ENCODE assay signal across 15 mouse cellular contexts in genomic region chr11:119916834-119917469, GRCm38 (mm10). TPM values are rescaled to one million over a fixed set of nuclear protein-coding genes. Genes with fewer than 3 reads are reported as not detected.
DNase-seq lines count a peak whose midpoint lies in the region; ATAC-seq and TF ChIP-seq lines count a peak whose summit lies in the region.
"Had no signal": no experiment of that assay in that cellular context is flagged by ENCODE, and none has a peak within 500 bp of the region (broad histone marks: within the 10 kb centered on the region; RNA-seq: fewer than 3 reads in every experiment).

No protein-coding gene starts in this region.

- H3K27me3 ChIP-seq in heart, adult 2 months (ENCODE audit: control insufficient read depth, insufficient read depth, low read length) = no peaks in the 10 kb centered on the region
- H3K27me3 ChIP-seq in lung, embryonic 16.5 days (ENCODE audit: control insufficient read depth, insufficient read depth, low read depth, low read length) = no peaks in the 10 kb centered on the region
- no peaks in the 10 kb centered on the region for H3K27me3 ChIP-seq in kidney, postnatal 0 days (ENCODE audit: insufficient read depth, low read length)
- no peaks in the 10 kb centered on the region for H3K27me3 ChIP-seq in stomach, embryonic 16.5 days (ENCODE audit: control insufficient read depth, insufficient read depth, low read length)
- no peaks in the 10 kb centered on the region for H3K27me3 ChIP-seq in limb, embryonic 10.5 days (ENCODE audit: low read depth, poor library complexity, severe bottlenecking)
- H3K27me3 ChIP-seq: forebrain, embryonic 15.5 days; megakaryocyte, embryonic 14.5 days had no signal

- intact Hi-C loops in heart, adult 2 months (cut with DNase I) = no loop called here

- H3K4me1 ChIP-seq in heart, adult 2 months (ENCODE audit: control insufficient read depth, insufficient read depth, low read length) = peaks cover 14% of the 10 kb centered on the region
- peaks cover 37% of the 10 kb centered on the region for H3K4me1 ChIP-seq in lung, embryonic 16.5 days (replicated peaks; ENCODE audit: control insufficient read depth, insufficient read depth, low read length)
- peaks cover 24% of the 10 kb centered on the region; the same call in 1 of the 2 replicates for H3K4me1 ChIP-seq in kidney, postnatal 0 days (replicated peaks; ENCODE audit: insufficient read depth, low read length)
- peaks cover 30% of the 10 kb centered on the region for H3K4me1 ChIP-seq in stomach, embryonic 16.5 days (ENCODE audit: control insufficient read depth, insufficient read depth, low read length)
- H3K4me1 ChIP-seq in limb, embryonic 10.5 days = peaks cover 36% of the 10 kb centered on the region

- no peaks in the 10 kb centered on the region for H3K79me2 ChIP-seq in heart, adult 2 months (replicated peaks; ENCODE audit: control insufficient read depth, insufficient read depth, low read length)

- H3K27ac ChIP-seq in heart, adult 2 months = peak overlapping the region; percentile 40; the same call in 1 of the 2 replicates
- peak overlapping the region; percentile 28 for H3K27ac ChIP-seq in lung, embryonic 16.5 days (ENCODE audit: low read length)
- H3K27ac ChIP-seq in kidney, postnatal 0 days = peak overlapping the region; percentile 90
- peak overlapping the region; percentile 75; the same call in 1 of the 2 replicates for H3K27ac ChIP-seq in stomach, embryonic 16.5 days (ENCODE audit: low read length)
- H3K27ac ChIP-seq in limb, embryonic 10.5 days = no peak overlapping the region
- H3K27ac ChIP-seq: forebrain, embryonic 15.5 days; liver, embryonic 14.5 days had no signal

- TF ChIP-seq EP300 in heart, adult 2 months (IDR thresholded peaks at IDR 0.05; ENCODE audit: insufficient read depth, low read depth, low read length) = no peak

- H3K9me3 ChIP-seq in lung, embryonic 16.5 days (ENCODE audit: control insufficient read depth, low read length) = no peaks in the 10 kb centered on the region
- H3K9me3 ChIP-seq in kidney, postnatal 0 days (replicated peaks; ENCODE audit: low read length) = no peaks in the 10 kb centered on the region
- no peaks in the 10 kb centered on the region for H3K9me3 ChIP-seq in stomach, embryonic 16.5 days (replicated peaks; ENCODE audit: control insufficient read depth, low read length)
- no peaks in the 10 kb centered on the region for H3K9me3 ChIP-seq in limb, embryonic 10.5 days (replicated peaks)
- H3K9me3 ChIP-seq: forebrain, embryonic 15.5 days; megakaryocyte, embryonic 14.5 days had no signal

- no peak overlapping the region for H3K9ac ChIP-seq in heart, adult 2 months (ENCODE audit: low read depth, low read length)
- H3K9ac ChIP-seq in lung, embryonic 16.5 days (ENCODE audit: low read length) = no peak overlapping the region
- peak overlapping the region; percentile 44; the same call in 1 of the 2 replicates for H3K9ac ChIP-seq in kidney, postnatal 0 days (ENCODE audit: low read depth, low read length)
- no peak overlapping the region for H3K9ac ChIP-seq in stomach, embryonic 16.5 days (ENCODE audit: low read length)
- H3K9ac ChIP-seq: forebrain, embryonic 15.5 days; liver, embryonic 14.5 days had no signal

- TF ChIP-seq CTCF in heart, adult 2 months (IDR thresholded peaks at IDR 0.05) = no peak
- no peak for TF ChIP-seq CTCF in kidney, postnatal 0 days (IDR thresholded peaks at IDR 0.05; ENCODE audit: low read depth)

- TF ChIP-seq POLR2A in heart, adult 2 months (IDR thresholded peaks at IDR 0.05; ENCODE audit: insufficient read depth, low read depth, low read length) = no peak

- no peak for DNase-seq in heart, adult 2 months
- no peak for DNase-seq in heart, adult 9 months (ENCODE audit: low spot score in 2 of 2)
- no peak for DNase-seq in lung, postnatal 36 days
- no peak for DNase-seq in kidney, postnatal 0 days (ENCODE audit: low spot score)
- no peak for DNase-seq in limb, embryonic 10.5 days (ENCODE audit: low spot score)
- DNase-seq in layer of hippocampus, adult 11-12 months (ENCODE audit: low spot score) = no peak
- DNase-seq: cerebellum, postnatal 14 days had no signal

- ATAC-seq in lung, embryonic 16.5 days (ENCODE audit: low read depth) = no peak
- ATAC-seq in kidney, postnatal 0 days (replicated peaks; ENCODE audit: low FRiP score, low read depth) = no peak
- no peak for ATAC-seq in stomach, embryonic 16.5 days (ENCODE audit: insufficient read depth, low FRiP score)
- ATAC-seq: activated CD4-positive, CD25-positive, alpha-beta regulatory T cell, adult 4 months; forebrain, embryonic 15.5 days; midbrain, embryonic 16.5 days had no signal

- H3K4me2 ChIP-seq in lung, embryonic 16.5 days (ENCODE audit: low read depth, low read length) = peak overlapping the region; percentile 6; the same call in 1 of the 2 replicates
- H3K4me2 ChIP-seq in kidney, postnatal 0 days (ENCODE audit: low read length) = peak overlapping the region; percentile 75
- no peak overlapping the region for H3K4me2 ChIP-seq in stomach, embryonic 16.5 days (ENCODE audit: low read depth, low read length)
- H3K4me2 ChIP-seq: forebrain, embryonic 15.5 days had no signal

- H3K36me3 ChIP-seq in heart, adult 2 months (ENCODE audit: control insufficient read depth, insufficient read depth, low read length) = no peaks in the 10 kb centered on the region
- H3K36me3 ChIP-seq in lung, embryonic 16.5 days (ENCODE audit: control insufficient read depth, insufficient read depth, low read length) = peaks cover 33% of the 10 kb centered on the region
- H3K36me3 ChIP-seq in kidney, postnatal 0 days (ENCODE audit: insufficient read depth, low read length) = peaks cover 33% of the 10 kb centered on the region
- peaks cover 22% of the 10 kb centered on the region; the same call in 1 of the 2 replicates for H3K36me3 ChIP-seq in stomach, embryonic 16.5 days (ENCODE audit: control insufficient read depth, insufficient read depth, low read length)
- H3K36me3 ChIP-seq in limb, embryonic 10.5 days = peaks cover 57% of the 10 kb centered on the region

- 58% methylated on average over 21 of the region's 21 CpGs for WGBS in heart, adult 2 months
- WGBS in lung, embryonic 16.5 days = 86% methylated on average over 21 of the region's 21 CpGs
- 86% methylated on average over 21 of the region's 21 CpGs for WGBS in kidney, postnatal 0 days
- WGBS in stomach, embryonic 16.5 days = 86% methylated on average over 21 of the region's 21 CpGs
- 94% methylated on average over 21 of the region's 21 CpGs for WGBS in limb, embryonic 10.5 days

- H3K4me3 ChIP-seq in heart, adult 2 months = no peak overlapping the region
- H3K4me3 ChIP-seq in lung, embryonic 16.5 days (ENCODE audit: low read length) = no peak overlapping the region
- no peak overlapping the region for H3K4me3 ChIP-seq in kidney, postnatal 0 days (replicated peaks; ENCODE audit: low read depth, low read length)
- no peak overlapping the region for H3K4me3 ChIP-seq in stomach, embryonic 16.5 days (replicated peaks; ENCODE audit: low read length)
- H3K4me3 ChIP-seq in limb, embryonic 10.5 days = no peak overlapping the region
- H3K4me3 ChIP-seq: erythroblast, embryonic 14.5 days; forebrain, embryonic 15.5 days had no signal

RNA-seq across cellular contexts. Expression of gene Chmp6, which starts 3.7 kb away (rescaled TPM):
- 10 to 100 TPM; 25.9 to 30.1 TPM for total RNA-seq in heart, adult 2 months (2021)
- 26.8 and 28.9 TPM in 2 replicates for polyA plus RNA-seq in heart, adult 2 months (2012; rRNA removed)
- 90.3 and 92.6 TPM in 2 replicates for polyA plus RNA-seq in lung, embryonic 16.5 days (2015; fragmentation: Nextera tagmentation; extraction: Ambion mirVana)
- 120 and 125 TPM in 2 replicates for polyA plus RNA-seq in kidney, postnatal 0 days (2015; fragmentation: Nextera tagmentation; extraction: Ambion mirVana)
- 80.1 and 82.0 TPM in 2 replicates for polyA plus RNA-seq in stomach, embryonic 16.5 days (2015; fragmentation: Nextera tagmentation; extraction: Ambion mirVana)
- 123 and 127 TPM in 2 replicates for polyA plus RNA-seq in limb, embryonic 10.5 days (2016; fragmentation: Nextera tagmentation; extraction: Ambion mirVana)

RNA-seq across cellular contexts. Expression of gene Baiap2, which starts 25.6 kb away (rescaled TPM):
- 10 to 100 TPM in 1 of 2 experiments, 1 to 10 TPM in 1; 5.8 to 10.3 TPM for total RNA-seq in heart, adult 2 months (2021)
- 10.5 and 10.9 TPM in 2 replicates for polyA plus RNA-seq in heart, adult 2 months (2012; rRNA removed)
- polyA plus RNA-seq in lung, embryonic 16.5 days (2015; fragmentation: Nextera tagmentation; extraction: Ambion mirVana) = 31.7 and 35.6 TPM in 2 replicates
- 21.4 and 23.8 TPM in 2 replicates for polyA plus RNA-seq in kidney, postnatal 0 days (2015; fragmentation: Nextera tagmentation; extraction: Ambion mirVana)
- 41.4 and 52.6 TPM in 2 replicates for polyA plus RNA-seq in stomach, embryonic 16.5 days (2015; fragmentation: Nextera tagmentation; extraction: Ambion mirVana)
- 13.3 and 13.8 TPM in 2 replicates for polyA plus RNA-seq in limb, embryonic 10.5 days (2016; fragmentation: Nextera tagmentation; extraction: Ambion mirVana)
